ENCODE assay signal across 9 mouse cellular contexts in the genomic region with DNA sequence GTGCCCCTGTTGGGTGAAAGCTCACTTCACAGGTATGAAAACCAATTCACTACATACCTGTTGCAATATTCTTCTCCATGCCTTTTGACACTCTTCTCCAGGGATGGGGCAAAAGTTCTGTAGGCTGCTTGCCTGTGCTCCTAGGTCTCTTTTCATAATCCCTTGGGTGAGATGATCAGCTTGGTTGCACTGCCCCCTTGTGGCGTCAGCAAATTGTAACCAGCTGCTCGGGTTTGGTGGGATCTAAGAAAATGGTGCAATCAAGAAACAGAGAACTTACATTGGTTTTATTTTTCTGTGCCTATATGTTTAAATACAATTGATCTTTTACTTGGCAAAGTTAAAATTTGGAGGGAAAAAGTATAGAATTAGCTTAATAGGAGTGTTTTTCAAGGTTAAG.
DNase-seq lines count a peak whose midpoint lies in the region; ATAC-seq and TF ChIP-seq lines count a peak whose summit lies in the region.
"Had no signal": no experiment of that assay in that cellular context is flagged by ENCODE, and none has a peak within 500 bp of the region (broad histone marks: within the 10 kb centered on the region; RNA-seq: fewer than 3 reads in every experiment).

No protein-coding gene starts in this region.

- no peak overlapping the region for H3K27ac ChIP-seq in forebrain, embryonic 16.5 days (ENCODE audit: low read length)
- H3K27ac ChIP-seq in liver, embryonic 14.5 days: no peak overlapping the region
- H3K27ac ChIP-seq: hindbrain, embryonic 15.5 days had no signal

- H3K9ac ChIP-seq in forebrain, embryonic 16.5 days (replicated peaks; ENCODE audit: low read depth, low read length): no peak overlapping the region
- H3K9ac ChIP-seq in liver, embryonic 14.5 days (replicated peaks): no peak overlapping the region
- H3K9ac ChIP-seq: hindbrain, embryonic 15.5 days had no signal

- H3K36me3 ChIP-seq in E14TG2a.4 (ENCODE audit: insufficient read depth, low read length): no peaks in the 10 kb centered on the region
- H3K36me3 ChIP-seq in forebrain, embryonic 16.5 days (ENCODE audit: control insufficient read depth, insufficient read depth): no peaks in the 10 kb centered on the region
- H3K36me3 ChIP-seq in liver, embryonic 14.5 days (replicated peaks; ENCODE audit: control insufficient read depth, insufficient read depth, low read depth): no peaks in the 10 kb centered on the region
- H3K36me3 ChIP-seq: hindbrain, embryonic 15.5 days had no signal

- peaks cover 13% of the 10 kb centered on the region for H3K4me1 ChIP-seq in E14TG2a.4 (replicated peaks; ENCODE audit: low read depth, low read length)
- H3K4me1 ChIP-seq in forebrain, embryonic 16.5 days (replicated peaks; ENCODE audit: control insufficient read depth, insufficient read depth, low read length): 0 out of 2 replicates have a peak, but pooled peaks cover 2% of the 10 kb centered on the region
- H3K4me1 ChIP-seq in liver, embryonic 14.5 days (replicated peaks; ENCODE audit: control insufficient read depth in 2 of 2, insufficient read depth in 2 of 2, low read length in 1 of 2): no peaks in the 10 kb centered on the region
- H3K4me1 ChIP-seq: hindbrain, embryonic 15.5 days had no signal

- WGBS in forebrain, embryonic 16.5 days: 0% methylated on average over 2 of the region's 2 CpGs
- 0% methylated on average over 2 of the region's 2 CpGs for WGBS in liver, embryonic 14.5 days (ENCODE audit: insufficient replicate concordance)

- no peaks in the 10 kb centered on the region for H3K9me3 ChIP-seq in E14TG2a.4 (ENCODE audit: low read length)
- H3K9me3 ChIP-seq in forebrain, embryonic 16.5 days (ENCODE audit: control insufficient read depth, low read length): no peaks in the 10 kb centered on the region
- H3K9me3 ChIP-seq in liver, embryonic 14.5 days (ENCODE audit: control insufficient read depth, low read length): no peaks in the 10 kb centered on the region
- H3K9me3 ChIP-seq: hindbrain, embryonic 15.5 days had no signal

- H3K27me3 ChIP-seq in E14TG2a.4 (ENCODE audit: insufficient read depth, low read length): peaks cover 10% of the 10 kb centered on the region
- 0 out of 2 replicates have a peak, but pooled peaks cover 2% of the 10 kb centered on the region for H3K27me3 ChIP-seq in forebrain, embryonic 16.5 days (replicated peaks; ENCODE audit: control insufficient read depth, insufficient read depth, low read length)
- H3K27me3 ChIP-seq in liver, embryonic 14.5 days (ENCODE audit: control insufficient read depth, insufficient read depth, low read length): no peaks in the 10 kb centered on the region
- H3K27me3 ChIP-seq: hindbrain, embryonic 15.5 days had no signal

- H3K4me2 ChIP-seq in forebrain, embryonic 16.5 days (ENCODE audit: low read length): no peak overlapping the region
- H3K4me2 ChIP-seq in liver, embryonic 14.5 days (ENCODE audit: low read depth): no peak overlapping the region
- H3K4me2 ChIP-seq: hindbrain, embryonic 15.5 days had no signal

- DNase-seq in 3T3-L1 (ENCODE audit: low read depth, low spot score): peak; percentile 76
- DNase-seq in c-Kit-positive CD71-positive TER-119-negative erythroid progenitor cells, embryonic 14.5 days (ENCODE audit: low read depth): peak; percentile 19
- DNase-seq in kidney, postnatal 14 days: peak; percentile 74
- peak; percentile 6 to 17 (median 7) for DNase-seq in liver, embryonic 14.5 days (ENCODE audit: low read depth in 3 of 3, low spot score in 3 of 3)
- peak; percentile 86 to 93 for DNase-seq in right cerebral cortex, postnatal 10 days (ENCODE audit: low spot score in 2 of 2)

- TF ChIP-seq CTCF in E14TG2a.4 (conservative IDR thresholded peaks at IDR 0.05; ENCODE audit: low read length): peak; percentile 66
- peak; percentile 66 for TF ChIP-seq CTCF in liver, embryonic 14.5 days (IDR thresholded peaks at IDR 0.05; ENCODE audit: low read depth)

- no peak overlapping the region for H3K4me3 ChIP-seq in E14TG2a.4 (replicated peaks; ENCODE audit: low read length)
- H3K4me3 ChIP-seq in forebrain, embryonic 16.5 days (replicated peaks; ENCODE audit: low read length): no peak overlapping the region
- H3K4me3 ChIP-seq in liver, embryonic 14.5 days (ENCODE audit: insufficient read depth in 1 of 2, low read depth in 2 of 2, low read length in 2 of 2): no peak overlapping the region
- H3K4me3 ChIP-seq: hindbrain, embryonic 15.5 days had no signal

- no peak for TF ChIP-seq EP300 in liver, embryonic 14.5 days (IDR thresholded peaks at IDR 0.05; ENCODE audit: low read depth)

- ATAC-seq in forebrain, embryonic 16.5 days: peak; percentile 48; the same call in 1 of the 2 replicates
- ATAC-seq in liver, embryonic 14.5 days (ENCODE audit: insufficient read depth): no peak
- ATAC-seq in erythroid progenitor cell, adult 5-6 weeks (replicated peaks; ENCODE audit: low FRiP score, poor library complexity, severe bottlenecking): no peak

Comparison
In these comparisons a context has a peak if more than half of its experiments do, and no peak if none do; other contexts are left out.
1. DNase-seq: peak in every context shown above with its lines; median percentile 90 in right cerebral cortex, postnatal 10 days; 76 in 3T3-L1; 74 in kidney, postnatal 14 days; 19 in c-Kit-positive CD71-positive TER-119-negative erythroid progenitor cells, embryonic 14.5 days; 7 in liver, embryonic 14.5 days.